21 mouse cellular contexts compared by ENCODE assay signal in genomic region chr19:16607634-16608033, GRCm38 (mm10).
"Had no signal": no experiment of that assay in that cellular context is flagged by ENCODE, and none has a peak within 500 bp of the region (broad histone marks: within the 10 kb centered on the region; RNA-seq: fewer than 3 reads in every experiment).

No protein-coding gene starts in this region.

- H3K36me3 ChIP-seq: liver, embryonic 15.5 days; midbrain, embryonic 12.5 days; neural tube, embryonic 13.5 days; neural tube, embryonic 15.5 days had no signal

- H3K4me2 ChIP-seq: liver, embryonic 11.5 days; liver, embryonic 13.5 days; liver, embryonic 15.5 days; lung, embryonic 14.5 days; midbrain, embryonic 12.5 days; neural tube, embryonic 13.5 days; neural tube, embryonic 15.5 days had no signal

- DNase-seq: liver, embryonic 13.5 days; liver, postnatal 0 days; lung, embryonic 14.5 days; midbrain, embryonic 14.5 days; retina, postnatal 1 day; right cerebral cortex, adult 18-20 months; right cerebral cortex, postnatal 25 days; right cerebral cortex, postnatal 4 days; spleen, adult 18-20 months; thymus, adult 2 months; thymus, postnatal 25 days; thymus, postnatal 4 days had no signal

- H3K27me3 ChIP-seq: liver, embryonic 13.5 days; liver, embryonic 15.5 days; midbrain, embryonic 12.5 days; neural tube, embryonic 13.5 days; neural tube, embryonic 15.5 days had no signal

- H3K27ac ChIP-seq: liver, embryonic 13.5 days; liver, embryonic 15.5 days; macrophage; midbrain, embryonic 12.5 days; neural tube, embryonic 13.5 days; neural tube, embryonic 15.5 days had no signal

- H3K4me1 ChIP-seq: liver, embryonic 13.5 days; liver, embryonic 15.5 days; midbrain, embryonic 12.5 days; neural tube, embryonic 13.5 days; neural tube, embryonic 15.5 days had no signal

- H3K9ac ChIP-seq: liver, embryonic 13.5 days; liver, embryonic 15.5 days; liver, postnatal 0 days; lung, embryonic 14.5 days; midbrain, embryonic 12.5 days; neural tube, embryonic 13.5 days; neural tube, embryonic 15.5 days had no signal

- ATAC-seq: liver, postnatal 0 days; midbrain, embryonic 16.5 days had no signal

- H3K4me3 ChIP-seq: liver, embryonic 13.5 days; liver, embryonic 15.5 days; megakaryocyte, embryonic 14.5 days; midbrain, embryonic 12.5 days; myocyte; neural tube, embryonic 13.5 days; neural tube, embryonic 15.5 days had no signal

- H3K9me3 ChIP-seq: liver, embryonic 13.5 days; liver, embryonic 15.5 days; megakaryocyte, embryonic 14.5 days; midbrain, embryonic 12.5 days; neural tube, embryonic 13.5 days; neural tube, embryonic 15.5 days had no signal
